Mouse (Mus musculus) heart, postnatal 10 days (tissue): Measurements from ENCODE around the gene Cir1. TPM values are rescaled to one million over a fixed set of nuclear protein-coding genes. Genes with fewer than 3 reads are reported as not detected.

Experiments used
- total RNA-seq, 2 experiments: library from RNA; stranded (reverse); gene quantifications; 2 replicates each; pipeline ENCODE4 v1.2.3; 2021

Gene Cir1
- total RNA-seq, 2 experiments from 2014 or later, result 13.7 to 14.0 TPM

Other genes with a start within 250 kb of the Cir1 start
- gene Ola1, start 93.8 kb downstream of the Cir1 start, total RNA-seq, result 10 to 100 TPM; 53.9 to 59.5 TPM
- gene Sp9, start 40.8 kb downstream of the Cir1 start, total RNA-seq, result not detected
- gene Scrn3, start 100 bp downstream of the Cir1 start, total RNA-seq, result 10 to 100 TPM; 14.0 to 17.4 TPM
- gene Gpr155, start 73.9 kb upstream of the Cir1 start, total RNA-seq, result 10 to 100 TPM in 1 of 2 experiments, 1 to 10 TPM in 1; 8.4 to 10.1 TPM
- 10 to 100 TPM; 22.0 to 23.1 TPM for gene Wipf1, start 217.0 kb upstream of the Cir1 start, total RNA-seq